Mouse (Mus musculus): ENCODE data around the gene Cog2. TPM values are rescaled to one million over a fixed set of nuclear protein-coding genes. Genes with fewer than 3 reads are reported as not detected.

The Cog2 gene
- total and polyA plus RNA-seq, 3 experiments, result 32.6 to 37.5 TPM; not detected in 1

- Histone ChIP-seq H3K79me2 (ENCODE audit: control insufficient read depth, insufficient read depth, low read length, poor library complexity) (no peaks in the 10 kb centered on the region), H3K36me3 (ENCODE audit: control insufficient read depth in 1 of 2, insufficient read depth in 2 of 2, low read length in 2 of 2) (peaks cover 0 to 1% of the 10 kb centered on the region in 2 experiments; a peak in 1 of 4 replicates), H3K4me3 (ENCODE audit: control insufficient read depth in 1 of 2, insufficient read depth in 1 of 2, low read depth in 2 of 2, low read length in 2 of 2) (no peak overlapping the region), H3K27ac (ENCODE audit: control insufficient read depth, low read depth, low read length) (no peak overlapping the region), H3K9ac (ENCODE audit: control insufficient read depth, low read depth, low read length, poor library complexity, severe bottlenecking) (no peak overlapping the region), H3K9me3 (replicated peaks; ENCODE audit: insufficient read depth, low read length) (no peaks in the 10 kb centered on the region), H3K27me3 (ENCODE audit: control insufficient read depth in 1 of 2, insufficient read depth in 2 of 2, low read length in 2 of 2) (no peaks in the 10 kb centered on the region), H3K4me1 (ENCODE audit: control insufficient read depth in 1 of 2, insufficient read depth in 2 of 2, low read length in 2 of 2) (no peaks in the 10 kb centered on the region)
- no peak for DNase-seq (ENCODE audit: low read depth, low spot score)
- TF ChIP-seq TCF12 (IDR thresholded peaks at IDR 0.05; ENCODE audit: low read depth, low read length) (no peak), BHLHE40 (IDR thresholded peaks at IDR 0.05; ENCODE audit: borderline replicate concordance, low read depth, low read length) (no peak)
These were observed 27.6 kb downstream of the Cog2 start for GRCm38 (mm10) chr8:124548187-124548586.

DNA sequence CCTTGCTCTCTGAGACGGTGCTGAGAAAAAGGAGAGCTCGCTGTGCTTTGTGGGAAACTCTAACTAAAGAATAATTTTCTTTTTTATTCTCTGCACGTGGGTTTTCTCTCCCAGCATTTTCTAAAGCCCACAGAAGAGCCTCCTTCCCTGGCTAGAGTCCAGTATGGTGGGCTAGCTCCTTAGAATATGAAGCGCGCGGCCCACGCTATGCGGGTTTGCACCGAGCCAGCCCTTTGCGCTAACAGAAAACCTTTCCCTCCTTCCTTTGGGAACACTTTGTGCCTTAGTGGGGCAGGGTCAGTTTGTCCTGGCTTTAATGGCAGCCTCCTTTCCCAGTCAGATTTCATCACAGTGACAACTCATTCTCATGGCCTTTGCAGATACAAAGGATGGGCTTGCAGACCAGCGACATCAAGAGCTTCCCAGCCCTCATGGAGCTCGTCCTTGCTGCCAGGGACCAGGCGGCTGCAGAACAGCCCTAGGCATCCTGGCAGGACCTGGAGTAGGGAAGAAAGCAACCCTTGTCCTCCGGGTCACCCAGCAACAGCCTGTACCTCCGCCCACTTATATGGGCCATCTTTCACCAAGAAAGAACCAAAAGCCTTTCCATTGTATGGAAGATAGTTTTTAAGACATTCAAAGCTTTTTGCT, 30.6 kb downstream of the Cog2 start:
- Histone ChIP-seq H3K36me3 (ENCODE audit: control insufficient read depth in 1 of 2, insufficient read depth in 2 of 2, low read length in 2 of 2) (no peaks in the 10 kb centered on the region; a peak in 1 of 4 replicates), H3K79me2 (ENCODE audit: control insufficient read depth, insufficient read depth, low read length, poor library complexity) (no peaks in the 10 kb centered on the region)
- no peak for DNase-seq (ENCODE audit: low read depth, low spot score)

DNA sequence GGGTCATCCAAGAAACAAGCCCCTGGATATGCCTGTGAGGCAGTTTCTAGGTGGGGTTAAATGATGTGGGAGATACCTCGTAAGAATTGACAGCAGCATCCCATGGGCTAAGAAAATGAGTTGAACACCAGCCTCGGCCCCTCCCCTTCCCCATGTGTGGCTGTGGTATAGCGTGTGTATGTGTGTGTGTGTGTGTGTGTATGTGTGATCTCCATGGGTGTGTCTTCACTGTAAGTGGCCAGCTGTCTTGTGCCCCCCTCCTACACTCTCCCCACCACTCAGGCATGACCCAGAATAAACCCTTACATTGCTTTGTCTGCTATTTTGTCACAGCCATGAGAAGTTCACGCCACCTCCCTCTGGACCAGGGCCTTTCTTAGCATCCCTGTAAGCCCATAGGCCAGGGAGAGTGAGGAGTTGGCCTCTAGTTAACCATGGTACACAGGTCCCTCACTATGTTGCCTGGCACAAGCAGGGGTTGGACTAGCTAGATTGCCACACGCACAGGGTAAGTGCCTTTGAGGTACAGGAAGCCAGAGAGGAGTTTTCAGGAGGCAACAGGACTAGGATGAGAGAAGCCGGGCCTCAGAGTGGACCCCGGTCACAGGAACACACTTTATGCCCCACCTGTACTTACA, 34.7 kb downstream of the Cog2 start:
- Histone ChIP-seq H3K27ac (ENCODE audit: control insufficient read depth, low read depth, low read length) (no peak overlapping the region), H3K27me3 (ENCODE audit: control insufficient read depth in 1 of 2, insufficient read depth in 2 of 2, low read length in 2 of 2) (no peaks in the 10 kb centered on the region), H3K9me3 (replicated peaks; ENCODE audit: insufficient read depth, low read length) (no peaks in the 10 kb centered on the region), H3K4me3 (ENCODE audit: control insufficient read depth in 1 of 2, insufficient read depth in 1 of 2, low read depth in 2 of 2, low read length in 2 of 2) (no peak overlapping the region), H3K4me1 (ENCODE audit: control insufficient read depth in 1 of 2, insufficient read depth in 2 of 2, low read length in 2 of 2) (no peaks in the 10 kb centered on the region), H3K79me2 (ENCODE audit: control insufficient read depth, insufficient read depth, low read length, poor library complexity) (no peaks in the 10 kb centered on the region), H3K9ac (ENCODE audit: control insufficient read depth, low read depth, low read length, poor library complexity, severe bottlenecking) (no peak overlapping the region), H3K36me3 (ENCODE audit: control insufficient read depth in 1 of 2, insufficient read depth in 2 of 2, low read length in 2 of 2) (no peaks in the 10 kb centered on the region; a peak in 1 of 4 replicates)
- DNase-seq (ENCODE audit: low read depth, low spot score), result no peak
- no peak for TF ChIP-seq TAL1 (IDR thresholded peaks at IDR 0.05; ENCODE audit: low read length)
- TF ChIP-seq CHD1 (IDR thresholded peaks at IDR 0.05; ENCODE audit: low read depth, low read length), result no peak
- no peak for TF ChIP-seq POLR2AphosphoS2 (IDR thresholded peaks at IDR 0.05; ENCODE audit: low read length)
- TF ChIP-seq GABPA (IDR thresholded peaks at IDR 0.05; ENCODE audit: low read depth, low read length), result no peak
- no peak for TF ChIP-seq CHD2 (IDR thresholded peaks at IDR 0.05; ENCODE audit: low read length)
- no peak for TF ChIP-seq MYC (IDR thresholded peaks at IDR 0.05; ENCODE audit: low read depth, low read length)
- TF ChIP-seq ELF1 (IDR thresholded peaks at IDR 0.05; ENCODE audit: low read depth, low read length), result no peak
- TF ChIP-seq ZKSCAN1 (IDR thresholded peaks at IDR 0.05; ENCODE audit: low read depth, low read length), result no peak
- no peak for TF ChIP-seq EP300 (IDR thresholded peaks at IDR 0.05; ENCODE audit: low read depth in 1 of 2, low read length in 2 of 2)
- no peak for TF ChIP-seq TCF12 (IDR thresholded peaks at IDR 0.05; ENCODE audit: low read depth, low read length)
- no peak for TF ChIP-seq BHLHE40 (IDR thresholded peaks at IDR 0.05; ENCODE audit: borderline replicate concordance, low read depth, low read length)
- no peak for TF ChIP-seq SMC3 (IDR thresholded peaks at IDR 0.05; ENCODE audit: low read depth, low read length)
- no peak for TF ChIP-seq TBP (IDR thresholded peaks at IDR 0.05; ENCODE audit: low read depth, low read length)
- TF ChIP-seq KAT2A (conservative IDR thresholded peaks at IDR 0.05; ENCODE audit: low read depth, low read length), result no peak
- no peak for TF ChIP-seq JUND (IDR thresholded peaks at IDR 0.05; ENCODE audit: low read depth, low read length)
- TF ChIP-seq HCFC1 (IDR thresholded peaks at IDR 0.05; ENCODE audit: low read depth, low read length), result no peak
- no peak for TF ChIP-seq RCOR1 (IDR thresholded peaks at IDR 0.05; ENCODE audit: low read depth, low read length)

More for the DNA sequence above, 30.6 kb downstream of the Cog2 start:
- Histone ChIP-seq H3K9me3 (replicated peaks; ENCODE audit: insufficient read depth, low read length) (no peaks in the 10 kb centered on the region), H3K27me3 (ENCODE audit: control insufficient read depth in 1 of 2, insufficient read depth in 2 of 2, low read length in 2 of 2) (no peaks in the 10 kb centered on the region), H3K9ac (ENCODE audit: control insufficient read depth, low read depth, low read length, poor library complexity, severe bottlenecking) (no peak overlapping the region), H3K27ac (ENCODE audit: control insufficient read depth, low read depth, low read length) (no peak overlapping the region), H3K4me1 (ENCODE audit: control insufficient read depth in 1 of 2, insufficient read depth in 2 of 2, low read length in 2 of 2) (no peaks in the 10 kb centered on the region), H3K4me3 (ENCODE audit: control insufficient read depth in 1 of 2, insufficient read depth in 1 of 2, low read depth in 2 of 2, low read length in 2 of 2) (no peak overlapping the region)
- TF ChIP-seq NELFE (IDR thresholded peaks at IDR 0.05; ENCODE audit: low read depth, low read length), result no peak
- no peak for TF ChIP-seq ETS1 (IDR thresholded peaks at IDR 0.05; ENCODE audit: low read depth, low read length)
- TF ChIP-seq MYC (IDR thresholded peaks at IDR 0.05; ENCODE audit: low read depth, low read length), result no peak
- no peak for TF ChIP-seq RCOR1 (IDR thresholded peaks at IDR 0.05; ENCODE audit: low read depth, low read length)
- no peak for TF ChIP-seq POLR2AphosphoS2 (IDR thresholded peaks at IDR 0.05; ENCODE audit: low read length)
- TF ChIP-seq CHD2 (IDR thresholded peaks at IDR 0.05; ENCODE audit: low read length), result no peak
- TF ChIP-seq GATA1 (IDR thresholded peaks at IDR 0.05; ENCODE audit: low read depth, low read length), result no peak
- TF ChIP-seq ZC3H11A (IDR thresholded peaks at IDR 0.05; ENCODE audit: low read depth, low read length), result no peak
- TF ChIP-seq JUND (IDR thresholded peaks at IDR 0.05; ENCODE audit: low read depth, low read length), result no peak
- TF ChIP-seq TCF12 (IDR thresholded peaks at IDR 0.05; ENCODE audit: low read depth, low read length), result no peak
- no peak for TF ChIP-seq CHD1 (IDR thresholded peaks at IDR 0.05; ENCODE audit: low read depth, low read length)
- TF ChIP-seq CTCF (IDR thresholded peaks at IDR 0.05 in 2 of 3, conservative IDR thresholded peaks at IDR 0.05 in 1 of 3; ENCODE audit: control insufficient read depth in 1 of 3, insufficient read depth in 1 of 3, low read depth in 2 of 3, low read length in 3 of 3, poor library complexity in 1 of 3, severe bottlenecking in 1 of 3), result no peak
- no peak for TF ChIP-seq USF2 (IDR thresholded peaks at IDR 0.05; ENCODE audit: borderline replicate concordance in 1 of 2, insufficient read depth in 1 of 2, low read depth in 1 of 2, low read length in 2 of 2)
- TF ChIP-seq E2F4 (IDR thresholded peaks at IDR 0.05; ENCODE audit: borderline replicate concordance, low read depth, low read length), result no peak
